Mouse (Mus musculus): ENCODE data around the gene Usp33. TPM values are rescaled to one million over a fixed set of nuclear protein-coding genes. Genes with fewer than 3 reads are reported as not detected.

Gene Usp33
- polyA plus RNA-seq, 1 experiment from 2014 or later: 51.1 TPM

- H3K9me3 ChIP-seq: no peaks in the 10 kb centered on the region
- no peaks in the 10 kb centered on the region for H3K4me1 ChIP-seq (replicated peaks)
- WGBS: 89% methylated on average over 8 of the region's 8 CpGs
- H3K27me3 ChIP-seq (replicated peaks): no peaks in the 10 kb centered on the region
- ATAC-seq: no peak
- H3K27ac ChIP-seq: no peak overlapping the region
- peaks cover 3% of the 10 kb centered on the region; the same call in 1 of the 2 replicates for H3K36me3 ChIP-seq
- no peak overlapping the region for H3K4me2 ChIP-seq (replicated peaks)
- H3K4me3 ChIP-seq (replicated peaks): no peak overlapping the region
- no peak overlapping the region for H3K9ac ChIP-seq
Measured at GRCm38 (mm10) chr3:152428925-152429324, 82.6 kb downstream of the Usp33 start.

GRCm38 (mm10) chr3:152432677-152433076 is 86.4 kb downstream of the Usp33 start:
- no peak overlapping the region for H3K4me2 ChIP-seq (replicated peaks)
- no peaks in the 10 kb centered on the region for H3K9me3 ChIP-seq
- H3K4me3 ChIP-seq (replicated peaks): no peak overlapping the region
- 93% methylated on average over 7 of the region's 7 CpGs for WGBS
- H3K4me1 ChIP-seq (replicated peaks): no peaks in the 10 kb centered on the region
- no peak overlapping the region for H3K9ac ChIP-seq
- H3K27me3 ChIP-seq (replicated peaks): no peaks in the 10 kb centered on the region
- ATAC-seq: no peak
- no peak overlapping the region for H3K27ac ChIP-seq
- H3K36me3 ChIP-seq: peaks cover 2% of the 10 kb centered on the region; the same call in 1 of the 2 replicates

DNA sequence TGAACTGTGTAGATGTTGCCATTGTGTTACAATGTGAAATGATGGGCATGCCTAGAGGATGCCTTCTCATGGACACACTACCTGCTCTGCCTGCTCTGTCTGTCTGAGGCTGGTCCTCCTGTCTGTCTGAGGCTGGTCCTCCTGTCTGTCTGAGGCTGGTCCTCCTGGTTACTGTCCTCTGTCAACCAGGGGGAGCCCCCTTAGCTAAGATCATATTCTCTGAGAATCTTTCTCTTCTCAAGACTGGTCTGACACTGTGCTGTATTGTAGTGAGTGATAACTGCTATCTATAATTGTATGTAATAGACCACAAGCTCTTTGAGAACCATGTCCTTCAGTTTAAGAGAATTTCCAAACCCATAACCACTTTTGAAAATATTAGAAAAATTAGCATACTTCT is 89.3 kb downstream of the Usp33 start:
- Histone ChIP-seq H3K9ac (no peak overlapping the region), H3K27ac (no peak overlapping the region), H3K9me3 (no peaks in the 10 kb centered on the region), H3K4me2 (replicated peaks) (no peak overlapping the region), H3K4me1 (replicated peaks) (no peaks in the 10 kb centered on the region), H3K27me3 (replicated peaks) (no peaks in the 10 kb centered on the region), H3K4me3 (replicated peaks) (no peak overlapping the region), H3K36me3 (no peaks in the 10 kb centered on the region)
- ATAC-seq: no peak

GRCm38 (mm10) chr3:152438068-152438467 is 91.8 kb downstream of the Usp33 start:
- H3K4me3 ChIP-seq (replicated peaks): no peak overlapping the region
- no peaks in the 10 kb centered on the region for H3K36me3 ChIP-seq
- no peak overlapping the region for H3K4me2 ChIP-seq (replicated peaks)
- no peaks in the 10 kb centered on the region for H3K27me3 ChIP-seq (replicated peaks)
- no peak for ATAC-seq
- no peak overlapping the region for H3K27ac ChIP-seq
- H3K4me1 ChIP-seq (replicated peaks): no peaks in the 10 kb centered on the region
- no peaks in the 10 kb centered on the region for H3K9me3 ChIP-seq
- H3K9ac ChIP-seq: no peak overlapping the region
- WGBS: 94% methylated on average over 7 of the region's 7 CpGs

DNA sequence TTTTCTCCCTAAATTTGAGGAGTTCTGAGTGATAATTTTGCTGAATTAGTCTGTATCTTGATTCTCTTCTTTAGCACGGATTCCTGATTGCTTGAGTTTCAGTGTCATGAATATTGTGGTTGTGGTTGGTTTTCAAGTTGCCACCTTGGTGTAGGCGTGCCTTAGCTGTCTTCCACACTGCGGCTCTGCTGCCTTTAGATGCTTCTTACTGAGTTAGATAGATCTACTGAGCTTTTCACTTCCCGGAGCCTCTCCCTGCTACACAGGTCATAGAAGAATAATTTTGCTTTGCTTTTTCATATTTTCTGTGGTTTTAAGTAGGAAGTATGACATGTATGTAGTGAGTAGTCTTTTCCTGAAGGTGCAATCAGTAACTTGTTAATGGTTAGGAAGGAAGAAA is 96.5 kb downstream of the Usp33 start:
- Histone ChIP-seq H3K4me3 (replicated peaks) (no peak overlapping the region), H3K9ac (no peak overlapping the region), H3K9me3 (no peaks in the 10 kb centered on the region), H3K27ac (no peak overlapping the region), H3K36me3 (no peaks in the 10 kb centered on the region), H3K4me2 (replicated peaks) (no peak overlapping the region), H3K4me1 (replicated peaks) (no peaks in the 10 kb centered on the region), H3K27me3 (replicated peaks) (no peaks in the 10 kb centered on the region)
- ATAC-seq: no peak
- 93% methylated on average over 4 of the region's 4 CpGs for WGBS

Other genes starting within 250 kb of the Usp33 start
- 171 and 172 TPM in 2 replicates for gene Gipc2, start 180.2 kb upstream of the Usp33 start, polyA plus RNA-seq (2015; fragmentation: Nextera tagmentation; extraction: Ambion mirVana)
- 23.1 and 25.5 TPM in 2 replicates for gene Dnajb4, start 136.2 kb upstream of the Usp33 start, polyA plus RNA-seq (2015; fragmentation: Nextera tagmentation; extraction: Ambion mirVana)
- 177 and 205 TPM in 2 replicates for gene Fubp1, start 136.1 kb upstream of the Usp33 start, polyA plus RNA-seq (2015; fragmentation: Nextera tagmentation; extraction: Ambion mirVana)
- 23.3 and 31.2 TPM in 2 replicates for gene Nexn, start 80.1 kb upstream of the Usp33 start, polyA plus RNA-seq (2015; fragmentation: Nextera tagmentation; extraction: Ambion mirVana)
- 15.3 and 17.4 TPM in 2 replicates for gene Miga1, start 6.1 kb upstream of the Usp33 start, polyA plus RNA-seq (2015; fragmentation: Nextera tagmentation; extraction: Ambion mirVana)
- 39.3 and 39.8 TPM in 2 replicates for gene Zzz3, start 49.0 kb downstream of the Usp33 start, polyA plus RNA-seq (2015; fragmentation: Nextera tagmentation; extraction: Ambion mirVana)

All from intestine, embryonic 15.5 days (tissue).